Mouse (Mus musculus) stomach, postnatal 0 days (tissue): ENCODE data around the gene Mical3.

Source experiments
- CTCF ChIP-seq: IDR thresholded peaks from 2 replicates; pipeline ENCODE4 v1.5.1; 2016; ENCODE audit warnings: antibody characterized with exemption, low read depth, mild to moderate bottlenecking, moderate library complexity
- EP300 ChIP-seq: optimal IDR thresholded peaks from 2 replicates; pipeline ENCODE3; 2016; ENCODE audit warnings: antibody characterized with exemption

- TF ChIP-seq CTCF (no peak), EP300 (no peak)
These were observed 103.5 kb downstream of the Mical3 start for GRCm38 (mm10) chr6:121027314-121027713.
